Mouse (Mus musculus) brain, embryonic 14.5 days (tissue): ENCODE data around the gene Apol8.

Source experiments
- CTCF ChIP-seq: fragments of 200-500 bp; IDR thresholded peaks from 2 replicates; pipeline ENCODE4 v1.5.1; 2012; ENCODE audit warnings: inconsistent platforms, mild to moderate bottlenecking, moderate library complexity, borderline replicate concordance; ENCODE audit not compliant: insufficient read depth, insufficient read length; ENCODE audit errors: extremely low read depth
- POLR2A ChIP-seq: fragments of 200-500 bp; IDR thresholded peaks from 2 replicates; pipeline ENCODE4 v1.6.1; 2012; ENCODE audit warnings: mild to moderate bottlenecking, inconsistent platforms, borderline replicate concordance; ENCODE audit not compliant: poor library complexity, insufficient read depth, insufficient read length, severe bottlenecking; ENCODE audit errors: extremely low read depth

DNA sequence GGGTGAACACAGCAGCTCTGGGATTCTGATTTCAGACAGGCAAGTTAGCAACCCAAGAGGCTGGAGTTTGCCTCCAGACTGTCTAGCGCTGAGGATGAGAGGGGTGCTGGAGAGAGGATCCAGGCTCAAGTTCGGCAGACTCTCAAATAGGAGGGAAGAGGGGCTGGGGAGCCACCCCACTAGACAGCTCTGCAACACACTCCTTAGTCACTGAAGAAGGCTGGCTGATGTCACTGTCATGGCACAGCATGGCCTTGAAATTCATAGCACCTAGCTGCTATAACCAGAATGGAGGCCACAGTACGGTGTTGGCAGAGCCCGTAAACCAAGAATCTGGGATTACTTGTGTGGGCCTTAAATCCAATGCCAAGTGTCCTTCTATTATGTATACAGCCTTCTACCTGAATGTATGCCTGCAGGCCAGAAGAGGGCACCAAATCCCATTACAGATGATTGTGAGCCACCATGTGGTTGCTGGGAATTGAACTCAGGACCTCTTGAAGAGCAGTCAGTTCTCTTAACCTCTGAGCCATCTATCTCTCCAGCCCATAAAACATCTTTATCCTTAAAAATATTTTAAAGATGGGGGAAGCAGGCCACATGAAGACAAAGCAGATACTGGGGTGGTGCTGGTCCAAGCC, 903 bp upstream of the Apol8 start:
- TF ChIP-seq CTCF = no peak; the same call in 1 of the 2 replicates
- no peak for TF ChIP-seq POLR2A
